Mouse (Mus musculus) adrenal gland, adult 8-10 months (tissue): ENCODE measurements around the gene Tdgf1. TPM values are rescaled to one million over a fixed set of nuclear protein-coding genes. Genes with fewer than 3 reads are reported as not detected.

Experiments used
- DNase-seq: peaks from one replicate; pipeline ENCODE4 v3.0.0; 2022
- total RNA-seq, 4 experiments: library from RNA; stranded (reverse); gene quantifications; 2 replicates each; pipeline ENCODE4 v1.2.4; 2022

Tdgf1 gene
- total RNA-seq = under 1 TPM in 1 of 4 experiments, not detected in 3; 0.14 TPM

GRCm38 (mm10) chr9:110945926-110946325 is at the start of gene Tdgf1:
TSS of gene Tdgf1 (minus strand) at chr9:110946158.
- no peak for DNase-seq

- peak; percentile 74 for DNase-seq
Measured at GRCm38 (mm10) chr9:110994716-110995172, 48.8 kb upstream of the Tdgf1 start.

DNA sequence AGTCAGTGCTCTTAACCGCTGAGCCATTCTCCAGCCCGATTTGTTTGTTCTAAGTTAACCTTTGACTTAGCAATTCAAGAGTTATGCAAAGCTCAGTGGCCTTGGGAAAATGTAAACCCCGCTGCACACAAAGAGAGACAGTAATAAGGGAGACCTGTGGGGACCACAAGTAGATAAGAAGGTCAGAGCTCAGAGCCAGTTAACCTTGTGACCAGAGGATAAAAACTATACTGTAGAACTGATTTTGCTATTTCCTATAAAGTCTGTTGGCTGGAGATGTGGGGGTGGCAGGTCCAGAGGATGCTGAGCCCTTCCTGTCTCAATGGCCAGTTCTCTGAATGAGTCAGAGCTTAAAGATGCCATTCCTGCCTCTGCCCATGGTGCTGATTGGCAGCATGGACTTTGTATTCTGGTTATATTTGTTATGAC is 47.3 kb upstream of the Tdgf1 start:
- DNase-seq = no peak

DNA sequence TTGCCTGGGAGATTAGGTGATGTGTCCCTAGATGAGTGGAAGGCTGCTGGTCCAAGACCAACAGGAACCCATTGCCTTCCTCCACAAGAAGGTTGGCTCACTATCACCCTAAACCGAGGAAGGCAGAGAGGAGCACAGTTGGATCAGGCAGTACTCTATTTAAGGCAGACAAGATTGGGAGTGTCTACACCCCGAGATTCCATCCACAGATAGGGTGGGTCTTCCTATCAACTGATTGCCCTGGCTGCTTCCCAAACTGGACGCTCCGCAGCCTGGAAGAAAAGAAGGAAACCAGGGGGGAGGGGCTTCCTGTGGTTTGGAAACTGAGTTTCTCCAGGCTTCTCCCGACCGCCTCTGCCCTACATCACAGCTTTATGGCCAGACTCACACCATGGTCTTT is 44.2 kb upstream of the Tdgf1 start, which contains the start of gene Rtp3:
Gene Rtp3 (minus strand): TSS at position 380 of the 400 bp plus-strand sequence.
- DNase-seq = no peak

- DNase-seq = no peak
Measured at GRCm38 (mm10) chr9:110989543-110989942, 43.6 kb upstream of the Tdgf1 start.

GRCm38 (mm10) chr9:110989141-110989540 is 43.2 kb upstream of the Tdgf1 start:
- no peak for DNase-seq

- no peak for DNase-seq
Measured at GRCm38 (mm10) chr9:110988078-110988477, 42.1 kb upstream of the Tdgf1 start.

GRCm38 (mm10) chr9:110987331-110987730 is 41.4 kb upstream of the Tdgf1 start:
- DNase-seq = no peak

- no peak for DNase-seq
Measured at GRCm38 (mm10) chr9:110985951-110986350, 40.0 kb upstream of the Tdgf1 start.

DNA sequence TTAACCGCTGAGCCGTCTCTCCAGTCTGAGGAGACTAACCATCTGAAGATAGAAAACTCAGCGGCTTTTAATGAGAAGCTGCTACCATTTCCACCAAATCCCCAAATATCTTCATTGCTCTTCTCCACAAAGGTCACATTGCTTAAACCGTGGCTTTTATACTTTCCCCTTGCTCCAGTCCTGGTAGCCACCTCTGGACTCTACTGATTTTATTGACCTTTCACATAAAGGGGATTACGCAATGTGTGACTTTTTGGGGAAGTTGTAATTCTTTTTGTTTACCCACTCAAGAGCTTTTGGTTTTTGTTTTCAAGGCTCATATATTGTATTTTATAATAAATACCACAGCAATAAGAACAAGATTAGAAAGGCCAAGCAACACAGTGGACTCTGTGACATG is 39.6 kb upstream of the Tdgf1 start:
- no peak for DNase-seq

DNA sequence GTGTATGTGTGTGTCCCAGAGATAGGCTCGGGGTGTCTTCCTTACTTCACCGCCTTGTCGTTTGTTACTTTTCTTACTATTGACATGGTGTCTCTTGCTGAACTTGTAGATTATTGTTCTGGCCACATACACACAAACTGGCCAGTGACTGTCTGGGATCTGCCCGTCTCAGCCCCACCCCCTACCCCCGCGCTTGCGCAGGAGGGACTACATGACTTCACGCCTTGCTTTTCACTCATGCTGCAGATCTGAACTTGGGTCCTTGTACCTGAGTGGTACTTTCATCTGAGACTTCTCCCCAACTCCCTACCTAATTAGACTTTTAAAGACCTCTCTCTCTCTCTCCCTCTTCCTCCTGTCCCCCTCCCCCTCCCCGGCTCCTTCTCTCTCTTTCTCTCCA is 38.1 kb upstream of the Tdgf1 start:
- DNase-seq = no peak

DNA sequence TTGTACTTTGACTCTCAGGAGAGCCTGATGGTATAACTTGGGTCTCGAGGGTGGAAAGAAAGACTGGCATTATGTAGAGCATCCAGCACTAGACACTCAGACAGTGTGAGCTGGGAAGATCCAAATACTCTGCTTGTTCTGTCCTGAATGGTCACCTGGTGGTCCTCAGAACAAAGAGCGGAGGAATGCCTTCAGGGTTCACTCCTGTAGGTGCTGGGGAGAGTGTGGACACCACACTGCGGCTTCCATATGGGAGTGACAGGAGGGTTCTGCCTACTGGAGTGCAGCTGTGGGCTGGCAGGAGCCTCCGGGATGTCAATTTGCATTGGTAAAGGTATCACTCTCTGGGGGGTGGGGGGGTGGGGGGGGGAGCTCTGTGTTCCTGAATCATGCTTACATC is 36.4 kb upstream of the Tdgf1 start:
- no peak for DNase-seq

DNA sequence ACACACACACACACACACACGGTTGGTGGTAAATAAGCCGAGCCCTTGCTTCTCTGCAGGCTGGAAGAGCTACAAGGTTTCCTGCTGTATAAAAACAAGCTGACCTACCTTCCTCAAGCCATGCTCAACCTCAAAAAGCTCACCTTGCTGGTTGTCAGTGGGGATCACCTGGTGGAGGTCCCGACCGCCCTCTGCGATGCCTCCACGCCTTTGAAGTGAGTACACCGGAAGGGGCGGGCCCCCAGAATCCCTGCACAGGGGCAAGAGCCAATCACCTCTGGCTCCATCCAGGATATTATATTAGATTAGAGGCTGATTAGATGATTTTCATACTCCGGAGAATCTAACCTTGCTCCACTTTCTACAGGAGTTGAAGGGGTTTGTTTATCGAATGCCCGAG is 33.5 kb upstream of the Tdgf1 start:
- no peak for DNase-seq

DNA sequence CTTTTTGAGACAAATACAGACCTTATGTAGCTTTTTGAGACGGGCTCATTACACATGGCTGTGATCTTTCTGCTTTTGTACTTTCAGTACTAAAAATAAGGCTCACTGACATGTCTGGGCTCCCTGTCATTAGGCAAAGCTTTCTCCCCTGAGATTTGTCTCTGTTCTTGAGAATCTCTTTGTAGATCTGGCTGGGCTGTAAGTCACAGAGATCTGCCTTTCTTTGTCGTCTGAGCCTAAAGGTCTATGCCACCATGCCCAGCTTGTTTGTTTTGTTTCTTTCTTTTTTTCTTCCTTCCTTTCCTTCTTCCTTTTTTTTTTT is 19.9 kb upstream of the Tdgf1 start:
- no peak for DNase-seq

DNA sequence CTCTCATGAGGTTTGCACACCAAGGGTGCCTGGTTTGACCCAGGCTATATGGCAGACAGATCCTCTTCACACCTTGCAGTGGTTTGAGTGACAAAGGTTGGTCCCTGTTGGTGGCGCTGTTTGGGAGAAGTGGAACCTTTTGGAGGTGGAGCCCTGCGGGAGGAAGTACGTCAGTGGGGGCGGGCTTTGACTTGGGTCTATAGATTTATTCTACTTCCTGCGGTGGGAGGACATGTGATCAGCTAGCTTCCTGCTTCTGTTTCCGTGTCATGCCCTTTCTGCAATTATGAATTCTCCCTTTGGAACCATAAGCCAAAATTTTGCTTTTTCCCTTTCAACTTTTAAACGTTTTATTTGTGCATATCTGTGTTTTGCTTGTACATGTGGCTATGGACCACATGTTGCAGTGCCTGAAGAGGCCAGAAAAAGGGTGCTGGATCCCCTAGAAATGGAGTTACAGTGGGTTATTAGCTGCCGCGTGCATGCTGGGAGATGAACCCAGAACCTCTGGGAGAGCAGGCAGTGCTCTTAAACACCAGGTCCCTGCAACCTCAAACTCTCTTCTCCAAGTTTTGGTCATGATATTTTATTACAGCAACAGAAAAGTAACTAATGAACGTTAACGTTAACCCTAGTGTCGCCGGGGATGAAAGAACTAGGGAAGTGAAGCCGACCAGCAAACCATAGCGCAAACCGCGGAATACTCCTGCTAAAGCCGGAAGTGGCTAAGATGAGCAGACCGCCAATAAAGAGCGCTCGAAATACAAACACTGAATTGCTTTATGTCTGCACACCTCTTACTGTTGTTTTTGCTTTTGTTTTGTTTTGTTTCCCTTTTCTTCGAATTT is 19.3 kb upstream of the Tdgf1 start:
- no peak for DNase-seq

DNA sequence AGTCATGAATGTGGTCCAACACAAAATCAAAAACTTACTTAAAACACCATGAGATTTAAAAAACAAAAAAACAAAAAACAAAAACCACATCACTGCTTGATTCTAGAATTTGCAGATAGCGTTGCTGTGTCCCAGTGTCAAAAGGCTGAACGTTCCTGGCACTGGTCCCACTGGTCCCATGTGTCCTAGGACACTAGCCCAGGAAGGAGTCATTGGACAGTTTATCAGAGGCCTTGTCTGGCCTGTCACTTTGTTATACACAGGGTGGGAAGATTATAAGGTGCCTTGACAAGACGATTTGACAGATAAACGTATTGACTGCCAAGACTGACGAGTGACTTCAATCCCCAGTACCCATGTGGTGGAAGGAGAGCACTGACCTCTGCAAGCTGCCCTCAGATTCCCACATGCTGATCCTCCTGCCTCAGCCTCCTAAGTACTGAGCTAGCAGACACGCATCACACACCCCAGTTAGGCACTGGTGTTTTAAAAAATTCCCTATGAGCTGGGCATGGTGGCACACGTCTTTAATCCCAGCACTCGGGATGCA is 17.7 kb upstream of the Tdgf1 start:
- DNase-seq = no peak

- DNase-seq = no peak
Measured at GRCm38 (mm10) chr9:110961386-110961785, 15.4 kb upstream of the Tdgf1 start.

- DNase-seq = peak; percentile 78
Measured at GRCm38 (mm10) chr9:110960230-110961149, 14.5 kb upstream of the Tdgf1 start.

GRCm38 (mm10) chr9:110959669-110960068 is 13.7 kb upstream of the Tdgf1 start:
- DNase-seq = no peak

GRCm38 (mm10) chr9:110955962-110956361 is 10.0 kb upstream of the Tdgf1 start:
- DNase-seq = no peak

- no peak for DNase-seq
Measured at GRCm38 (mm10) chr9:110954681-110955445, 8.9 kb upstream of the Tdgf1 start.
